Mouse (Mus musculus): ENCODE data around the gene Zkscan16. TPM values are rescaled to one million over a fixed set of nuclear protein-coding genes. Genes with fewer than 3 reads are reported as not detected.
A peak's percentile ranks its signal among the peaks of the same experiment; 100 is the strongest.

Gene Zkscan16
- polyA plus RNA-seq, 1 experiment from 2014 or later = 0.73 TPM

GRCm38 (mm10) chr4:58989303-58989898 lies 46.0 kb downstream of the Zkscan16 start:
- ATAC-seq (ENCODE audit: low FRiP score) = no peak
- H3K36me3 ChIP-seq (ENCODE audit: control insufficient read depth, insufficient read depth, low read length) = no peaks in the 10 kb centered on the region
- 81% methylated on average over 7 of the region's 7 CpGs for WGBS

DNA sequence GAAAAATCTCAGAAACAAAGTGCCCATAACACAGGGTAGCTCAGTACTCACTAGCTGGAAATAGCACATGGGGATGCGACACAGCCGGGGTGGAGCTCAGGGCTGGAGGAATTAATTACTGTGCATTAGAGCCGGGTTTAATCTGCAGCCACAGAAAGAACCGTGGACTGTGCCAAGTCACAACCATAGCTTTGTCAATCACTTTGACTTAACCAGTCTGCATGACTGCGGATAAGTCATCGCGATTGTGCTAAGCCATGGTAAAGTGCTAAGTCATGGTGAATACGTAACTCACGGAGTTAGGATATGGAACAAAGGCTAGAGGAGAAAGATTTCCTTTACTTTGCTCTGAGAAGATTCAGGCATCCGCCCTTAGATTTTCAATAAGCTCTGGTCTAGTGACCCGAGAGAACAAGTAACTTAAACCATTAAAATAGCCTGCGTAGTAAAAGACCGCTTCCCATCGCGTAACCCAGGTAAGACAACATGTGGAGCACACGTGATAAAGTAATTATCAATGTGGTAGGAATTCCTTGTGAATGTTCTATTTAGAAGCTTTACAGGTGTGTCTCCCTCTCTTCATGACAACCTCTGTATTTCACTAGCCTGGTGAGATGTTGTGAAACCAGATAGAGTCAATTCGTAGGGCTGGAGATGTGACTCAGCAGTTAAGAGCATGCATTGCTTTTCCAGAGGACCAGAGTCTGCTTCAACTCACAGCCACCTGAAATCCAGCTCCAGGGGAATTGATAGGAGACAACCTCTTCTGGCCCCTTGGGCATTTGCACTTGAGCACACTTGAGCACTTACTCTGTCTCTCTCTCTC lies 47.4 kb downstream of the Zkscan16 start:
- 89% methylated on average over 17 of the region's 17 CpGs for WGBS
- no peak for DNase-seq (ENCODE audit: low spot score)
- H3K27me3 ChIP-seq (ENCODE audit: control insufficient read depth, insufficient read depth, low read length) = no peaks in the 10 kb centered on the region
- ATAC-seq (ENCODE audit: low FRiP score) = no peak
- H3K36me3 ChIP-seq (ENCODE audit: control insufficient read depth, insufficient read depth, low read length) = no peaks in the 10 kb centered on the region
- no peak overlapping the region for H3K27ac ChIP-seq (ENCODE audit: low read depth, low read length)
- no peak overlapping the region for H3K4me2 ChIP-seq (replicated peaks; ENCODE audit: low read depth, low read length)
- H3K4me3 ChIP-seq (ENCODE audit: low read depth, low read length) = no peak overlapping the region
- no peaks in the 10 kb centered on the region for H3K9me3 ChIP-seq (ENCODE audit: control insufficient read depth, low read length)
- no peaks in the 10 kb centered on the region for H3K4me1 ChIP-seq (replicated peaks; ENCODE audit: control insufficient read depth, insufficient read depth, low read length)
- no peak overlapping the region for H3K9ac ChIP-seq (ENCODE audit: low read depth, low read length)

More at GRCm38 (mm10) chr4:58989303-58989898, 46.0 kb downstream of the Zkscan16 start:
- no peak for DNase-seq (ENCODE audit: low spot score)
- H3K27ac ChIP-seq (ENCODE audit: low read depth, low read length) = no peak overlapping the region
- no peak overlapping the region for H3K4me3 ChIP-seq (ENCODE audit: low read depth, low read length)
- no peak overlapping the region for H3K4me2 ChIP-seq (replicated peaks; ENCODE audit: low read depth, low read length)
- H3K27me3 ChIP-seq (ENCODE audit: control insufficient read depth, insufficient read depth, low read length) = no peaks in the 10 kb centered on the region
- H3K9ac ChIP-seq (ENCODE audit: low read depth, low read length) = no peak overlapping the region
- no peaks in the 10 kb centered on the region for H3K4me1 ChIP-seq (replicated peaks; ENCODE audit: control insufficient read depth, insufficient read depth, low read length)
- H3K9me3 ChIP-seq (ENCODE audit: control insufficient read depth, low read length) = no peaks in the 10 kb centered on the region

- no peaks in the 10 kb centered on the region for H3K27me3 ChIP-seq (ENCODE audit: control insufficient read depth, insufficient read depth, low read length)
- WGBS = 91% methylated on average over 5 of the region's 5 CpGs
Observed at GRCm38 (mm10) chr4:58992195-58992594, 48.8 kb downstream of the Zkscan16 start.

GRCm38 (mm10) chr4:58994762-58995161 lies 51.3 kb downstream of the Zkscan16 start, which contains the start of gene Dnajc25:
Dnajc25 (plus strand) TSS chr4:58995062.
- ATAC-seq (ENCODE audit: low FRiP score) (no peak), DNase-seq (ENCODE audit: low spot score) (no peak)
- Histone ChIP-seq H3K36me3 (ENCODE audit: control insufficient read depth, insufficient read depth, low read length) (no peaks in the 10 kb centered on the region), H3K4me3 (ENCODE audit: low read depth, low read length) (no peak within 1 kb of the TSS), H3K27ac (ENCODE audit: low read depth, low read length) (no peak within 1 kb of the TSS), H3K27me3 (ENCODE audit: control insufficient read depth, insufficient read depth, low read length) (no peaks in the 10 kb centered on the region), H3K4me2 (replicated peaks; ENCODE audit: low read depth, low read length) (no peak within 1 kb of the TSS), H3K9me3 (ENCODE audit: control insufficient read depth, low read length) (no peaks in the 10 kb centered on the region), H3K4me1 (replicated peaks; ENCODE audit: control insufficient read depth, insufficient read depth, low read length) (no peaks in the 10 kb centered on the region), H3K9ac (ENCODE audit: low read depth, low read length) (no peak within 1 kb of the TSS)
- WGBS = 91% methylated on average over 4 of the region's 4 CpGs

More at GRCm38 (mm10) chr4:58992195-58992594, 48.8 kb downstream of the Zkscan16 start:
- no peak overlapping the region for H3K9ac ChIP-seq (ENCODE audit: low read depth, low read length)
- H3K36me3 ChIP-seq (ENCODE audit: control insufficient read depth, insufficient read depth, low read length) = no peaks in the 10 kb centered on the region
- H3K4me2 ChIP-seq (replicated peaks; ENCODE audit: low read depth, low read length) = no peak overlapping the region
- no peak overlapping the region for H3K27ac ChIP-seq (ENCODE audit: low read depth, low read length)
- no peak overlapping the region for H3K4me3 ChIP-seq (ENCODE audit: low read depth, low read length)
- H3K4me1 ChIP-seq (replicated peaks; ENCODE audit: control insufficient read depth, insufficient read depth, low read length) = no peaks in the 10 kb centered on the region
- ATAC-seq (ENCODE audit: low FRiP score) (no peak), DNase-seq (ENCODE audit: low spot score) (no peak)
- no peaks in the 10 kb centered on the region for H3K9me3 ChIP-seq (ENCODE audit: control insufficient read depth, low read length)

DNA sequence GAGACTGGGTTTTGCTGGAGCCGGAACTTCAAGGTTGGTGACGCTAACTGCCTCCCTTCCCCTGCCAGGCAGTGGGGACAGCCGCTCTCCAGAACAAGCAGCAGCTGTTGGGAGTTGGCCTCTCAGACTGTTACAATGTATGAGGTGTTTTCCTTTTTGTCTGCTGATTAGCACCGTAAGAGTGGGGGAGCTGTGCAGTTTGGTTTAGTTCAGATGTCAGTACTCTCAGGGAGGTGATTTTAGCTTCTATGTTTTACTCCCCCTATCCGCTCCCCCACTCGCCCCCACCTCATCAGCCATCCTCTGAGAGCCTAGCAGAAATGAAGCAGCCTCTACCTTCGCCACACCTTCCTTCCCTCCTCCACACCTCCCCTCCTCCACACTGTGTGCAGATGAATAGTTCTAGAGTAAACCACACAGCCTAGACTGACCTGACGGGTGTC lies 51.8 kb downstream of the Zkscan16 start:
- Histone ChIP-seq H3K4me2 (replicated peaks; ENCODE audit: low read depth, low read length) (no peak overlapping the region), H3K4me3 (ENCODE audit: low read depth, low read length) (no peak overlapping the region), H3K27ac (ENCODE audit: low read depth, low read length) (no peak overlapping the region), H3K9me3 (ENCODE audit: control insufficient read depth, low read length) (no peaks in the 10 kb centered on the region), H3K9ac (ENCODE audit: low read depth, low read length) (no peak overlapping the region), H3K27me3 (ENCODE audit: control insufficient read depth, insufficient read depth, low read length) (no peaks in the 10 kb centered on the region), H3K36me3 (ENCODE audit: control insufficient read depth, insufficient read depth, low read length) (no peaks in the 10 kb centered on the region), H3K4me1 (replicated peaks; ENCODE audit: control insufficient read depth, insufficient read depth, low read length) (no peaks in the 10 kb centered on the region)
- DNase-seq (ENCODE audit: low spot score) (no peak), ATAC-seq (ENCODE audit: low FRiP score) (no peak)
- WGBS = 74% methylated on average over 8 of the region's 8 CpGs

- WGBS = 72% methylated on average over 5 of the region's 5 CpGs
Observed at GRCm38 (mm10) chr4:58997081-58997480, 53.7 kb downstream of the Zkscan16 start.

GRCm38 (mm10) chr4:58998688-58999087 lies 55.3 kb downstream of the Zkscan16 start:
- H3K4me1 ChIP-seq (replicated peaks; ENCODE audit: control insufficient read depth, insufficient read depth, low read length) = no peaks in the 10 kb centered on the region
- H3K4me2 ChIP-seq (replicated peaks; ENCODE audit: low read depth, low read length) = no peak overlapping the region
- H3K9ac ChIP-seq (ENCODE audit: low read depth, low read length) = no peak overlapping the region
- ATAC-seq (ENCODE audit: low FRiP score) = no peak
- WGBS = 97% methylated on average over 1 of the region's 1 CpGs
- no peak for DNase-seq (ENCODE audit: low spot score)
- no peaks in the 10 kb centered on the region for H3K27me3 ChIP-seq (ENCODE audit: control insufficient read depth, insufficient read depth, low read length)
- H3K9me3 ChIP-seq (ENCODE audit: control insufficient read depth, low read length) = no peaks in the 10 kb centered on the region
- H3K36me3 ChIP-seq (ENCODE audit: control insufficient read depth, insufficient read depth, low read length) = no peaks in the 10 kb centered on the region
- no peak overlapping the region for H3K27ac ChIP-seq (ENCODE audit: low read depth, low read length)
- no peak overlapping the region for H3K4me3 ChIP-seq (ENCODE audit: low read depth, low read length)

More at GRCm38 (mm10) chr4:58997081-58997480, 53.7 kb downstream of the Zkscan16 start:
- no peak overlapping the region for H3K4me2 ChIP-seq (replicated peaks; ENCODE audit: low read depth, low read length)
- DNase-seq (ENCODE audit: low spot score) (no peak), ATAC-seq (ENCODE audit: low FRiP score) (no peak)
- H3K27me3 ChIP-seq (ENCODE audit: control insufficient read depth, insufficient read depth, low read length) = no peaks in the 10 kb centered on the region
- no peak overlapping the region for H3K27ac ChIP-seq (ENCODE audit: low read depth, low read length)
- no peak overlapping the region for H3K4me3 ChIP-seq (ENCODE audit: low read depth, low read length)
- no peaks in the 10 kb centered on the region for H3K36me3 ChIP-seq (ENCODE audit: control insufficient read depth, insufficient read depth, low read length)
- H3K9ac ChIP-seq (ENCODE audit: low read depth, low read length) = no peak overlapping the region
- H3K9me3 ChIP-seq (ENCODE audit: control insufficient read depth, low read length) = no peaks in the 10 kb centered on the region
- no peaks in the 10 kb centered on the region for H3K4me1 ChIP-seq (replicated peaks; ENCODE audit: control insufficient read depth, insufficient read depth, low read length)

GRCm38 (mm10) chr4:58999686-59000085 lies 56.3 kb downstream of the Zkscan16 start:
- no peaks in the 10 kb centered on the region for H3K9me3 ChIP-seq (ENCODE audit: control insufficient read depth, low read length)
- no peak overlapping the region for H3K4me2 ChIP-seq (replicated peaks; ENCODE audit: low read depth, low read length)
- ATAC-seq (ENCODE audit: low FRiP score) (no peak), DNase-seq (ENCODE audit: low spot score) (peak; percentile 76)
- H3K4me1 ChIP-seq (replicated peaks; ENCODE audit: control insufficient read depth, insufficient read depth, low read length) = no peaks in the 10 kb centered on the region; the same call in 1 of the 2 replicates
- H3K9ac ChIP-seq (ENCODE audit: low read depth, low read length) = no peak overlapping the region
- no peaks in the 10 kb centered on the region for H3K36me3 ChIP-seq (ENCODE audit: control insufficient read depth, insufficient read depth, low read length)
- no peaks in the 10 kb centered on the region for H3K27me3 ChIP-seq (ENCODE audit: control insufficient read depth, insufficient read depth, low read length)
- H3K4me3 ChIP-seq (ENCODE audit: low read depth, low read length) = no peak overlapping the region
- no peak overlapping the region for H3K27ac ChIP-seq (ENCODE audit: low read depth, low read length)
- 22% methylated on average over 2 of the region's 2 CpGs for WGBS
